Mouse (Mus musculus) layer of hippocampus, adult 18-20 months (tissue): ENCODE results near the gene Ddit4l. TPM values are rescaled to one million over a fixed set of nuclear protein-coding genes. Genes with fewer than 3 reads are reported as not detected.
"Not testable (repeated sequence)": the region's sequence is repeated elsewhere in the genome, so short reads cannot be mapped to it uniquely, and the experiment has no call there.

Experiments used
- DNase-seq, 2 experiments: peaks; one replicate each; pipeline ENCODE4 v3.0.0; 2022; ENCODE audit warnings: low spot score in 2 of 2
- microRNA-seq, 2 experiments: library from miRNA; unstranded; fragments of <30 nt; microRNA quantifications; one replicate each; pipeline ENCODE4 v1.2.0; 2021
- total RNA-seq, 2 experiments: library from RNA; stranded (reverse); gene quantifications; 2 replicates each; pipeline ENCODE4 v1.2.3; 2021

Ddit4l gene
- total RNA-seq, 2 experiments from 2014 or later = 6.7 to 10.8 TPM

DNA sequence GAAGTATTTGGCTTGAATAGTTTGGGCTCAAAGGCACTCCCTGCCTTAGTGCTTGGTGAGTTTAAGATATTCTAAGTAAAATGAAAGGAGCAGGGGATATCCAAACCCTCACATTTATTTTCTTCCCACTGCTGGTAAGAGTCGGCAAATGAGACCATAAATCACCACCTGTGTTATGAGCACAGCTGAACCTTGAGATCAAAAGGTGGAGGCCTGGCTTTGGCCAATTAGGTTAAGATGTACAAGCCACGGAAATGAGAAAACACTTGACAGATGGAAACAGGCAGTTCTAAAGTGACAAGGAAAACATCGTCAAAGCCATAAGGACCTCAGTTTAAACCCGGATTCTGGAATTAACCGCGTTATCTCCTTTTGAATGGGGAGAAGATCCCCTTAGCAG is 23.5 kb downstream of the Ddit4l start:
- no peak for DNase-seq

DNA sequence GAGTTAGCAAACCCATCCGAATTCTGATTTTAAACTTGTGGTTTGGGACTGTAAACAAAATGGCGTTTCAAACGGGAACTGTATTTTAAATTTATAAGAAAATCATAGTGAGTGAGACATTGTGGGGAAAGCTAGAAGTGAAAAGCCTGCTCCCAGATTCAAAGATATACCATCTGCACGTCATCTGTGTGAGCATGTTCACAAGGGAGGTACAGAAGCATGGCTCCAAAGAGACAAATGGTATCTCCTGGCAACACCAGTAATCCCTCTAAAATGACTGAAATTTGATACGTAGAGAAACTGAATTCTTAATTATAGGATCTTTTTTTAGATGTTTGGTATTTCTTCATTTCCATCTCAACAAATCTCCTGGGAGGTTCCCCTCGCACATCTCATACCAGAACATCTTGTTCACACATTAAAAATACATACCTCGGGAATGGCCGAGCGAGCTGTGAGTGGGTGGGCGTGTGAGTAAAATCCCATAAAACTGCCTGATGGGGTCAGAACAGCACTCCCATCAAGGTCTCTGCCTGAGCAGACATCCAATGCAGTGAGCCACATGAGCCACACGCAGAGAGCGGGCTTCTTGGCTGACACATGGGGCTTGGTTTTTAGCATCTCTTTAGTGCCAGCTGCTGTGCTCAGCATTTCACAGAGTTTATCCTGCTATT is 26.2 kb downstream of the Ddit4l start:
- DNase-seq = peak in 1 of 2 experiments; percentile 60

DNA sequence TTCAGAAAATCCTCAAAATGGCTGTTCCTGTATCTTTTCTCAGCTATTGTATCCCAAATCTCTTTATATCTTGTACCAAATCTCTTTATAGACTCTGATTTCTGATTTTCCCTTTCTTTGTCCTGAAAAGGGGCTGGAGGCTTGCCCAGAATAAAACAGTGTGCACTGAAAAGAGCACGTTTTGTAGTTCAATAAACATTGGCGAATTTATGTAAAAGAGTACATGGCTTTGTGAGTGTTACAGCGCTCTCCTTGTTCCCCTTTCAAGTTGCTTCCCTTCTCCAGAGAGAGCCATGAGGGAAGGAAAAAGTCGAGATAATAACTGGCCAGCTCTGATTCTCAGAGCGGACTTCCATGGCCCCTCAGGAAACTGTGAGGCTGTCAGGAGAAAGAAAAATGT is 27.7 kb downstream of the Ddit4l start:
- no peak for DNase-seq

DNA sequence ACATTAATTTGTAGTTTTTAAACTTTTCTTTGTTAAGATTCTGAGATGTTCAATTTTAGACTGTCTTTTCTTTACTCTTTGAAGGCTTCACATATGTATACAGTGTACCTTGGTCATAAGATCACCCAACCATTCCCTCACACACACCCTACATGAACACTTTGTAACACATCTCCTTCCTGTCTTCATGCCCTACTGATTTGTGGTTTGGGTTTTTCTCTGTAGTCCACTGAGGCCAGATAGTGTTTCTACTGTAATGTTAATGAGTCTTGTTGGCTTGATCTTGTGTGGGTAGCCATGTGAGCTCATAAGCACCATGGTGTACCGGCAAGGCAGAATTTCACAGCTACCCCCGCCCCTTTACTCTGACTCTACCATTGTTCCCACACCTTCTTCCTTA is 31.4 kb downstream of the Ddit4l start:
- DNase-seq = no peak

DNA sequence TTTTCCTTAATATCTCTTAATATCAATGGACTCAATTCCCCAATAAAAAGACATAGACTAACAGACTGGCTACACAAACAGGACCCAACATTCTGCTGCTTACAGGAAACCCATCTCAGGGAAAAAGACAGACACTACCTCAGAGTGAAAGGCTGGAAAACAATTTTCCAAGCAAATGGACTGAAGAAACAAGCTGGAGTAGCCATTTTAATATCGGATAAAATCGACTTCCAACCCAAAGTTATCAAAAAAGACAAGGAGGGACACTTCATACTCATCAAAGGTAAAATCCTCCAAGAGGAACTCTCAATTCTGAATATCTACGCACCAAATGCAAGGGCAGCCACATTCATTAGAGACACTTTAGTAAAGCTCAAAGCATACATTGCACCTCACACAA is 49.8 kb downstream of the Ddit4l start, which contains the start of gene Gm21962:
TSS of gene Gm21962 (plus strand) at position 301 of the 400 bp plus-strand sequence.
- not testable (repeated sequence) for DNase-seq

Small RNA genes lying within 50 kb of the gene (microRNA-seq; reads per million reads assigned to microRNA genes)
- 0 reads per million in 2 experiments for gene Gm22468

Other genes starting within 250 kb of the Ddit4l start
- not detected for gene Gm21962, start 49.9 kb downstream of the Ddit4l start, total RNA-seq
- 100 to 1,000 TPM; 142 to 148 TPM for gene H2afz, start 242.9 kb downstream of the Ddit4l start, total RNA-seq
- 10 to 100 TPM; 47.0 to 49.1 TPM for gene Dnajb14, start 246.1 kb downstream of the Ddit4l start, total RNA-seq